Mouse (Mus musculus) CH12.LX (cell line): ENCODE data around the gene Fchsd2. TPM values are rescaled to one million over a fixed set of nuclear protein-coding genes. Genes with fewer than 3 reads are reported as not detected.
A peak's percentile ranks its signal among the peaks of the same experiment; 100 is the strongest.

Source experiments
- DNase-seq: peaks from one replicate; pipeline ENCODE4 v3.0.0-alpha.2; 2013; ENCODE audit errors: extremely low read depth
- H3K27ac ChIP-seq: 2 replicates; pipeline ENCODE4 v1.5.1; 2012; ENCODE audit warnings: low read depth, mild to moderate bottlenecking, control low read depth, moderate library complexity; ENCODE audit not compliant: insufficient read depth
- H3K27me3 ChIP-seq: replicated peaks from 2 replicates; pipeline ENCODE3; 2012; ENCODE audit warnings: inconsistent platforms
- H3K36me3 ChIP-seq, 2 experiments: replicated peaks in 1 of 2; 2 replicates each; pipeline versions ENCODE3 to v1.6.1; 2012; ENCODE audit warnings: inconsistent platforms in 1 of 2, low read length in 1 of 2, mild to moderate bottlenecking in 1 of 2, mixed read lengths in 1 of 2, moderate library complexity in 1 of 2; ENCODE audit not compliant: control insufficient read depth in 1 of 2, insufficient read depth in 1 of 2
- H3K4me1 ChIP-seq, 2 experiments: 2 replicates each; pipeline ENCODE4 v1.6.1; 2012; ENCODE audit warnings: inconsistent platforms in 1 of 2, moderate library complexity in 1 of 2; ENCODE audit not compliant: insufficient read depth in 2 of 2, control insufficient read depth in 1 of 2
- H3K4me2 ChIP-seq: 2 replicates; pipeline ENCODE4 v1.6.1; 2012; ENCODE audit warnings: low read depth, mild to moderate bottlenecking, control low read depth; ENCODE audit not compliant: poor library complexity, insufficient read depth, severe bottlenecking
- H3K4me3 ChIP-seq, 3 experiments: fragments of 150-350 bp in 1 of 3; sonication (generic) in 1 of 3; replicated peaks in 1 of 3; 2 replicates each; pipeline versions ENCODE3 to v1.5.1; 2011 to 2012; ENCODE audit warnings: low read depth in 2 of 3, low read length in 2 of 3, mild to moderate bottlenecking in 2 of 3, moderate library complexity in 2 of 3, control low read depth in 1 of 3, improper control_type of control experiment in 1 of 3, inconsistent platforms in 1 of 3, mixed read lengths in 1 of 3; ENCODE audit not compliant: poor library complexity in 1 of 3
- H3K79me2 ChIP-seq: replicated peaks from 2 replicates; pipeline ENCODE4 v1.6.1; 2012; ENCODE audit warnings: mild to moderate bottlenecking, moderate library complexity; ENCODE audit not compliant: control insufficient read depth, poor library complexity, insufficient read depth, severe bottlenecking; ENCODE audit errors: extremely low read depth
- H3K9ac ChIP-seq: 2 replicates; pipeline ENCODE4 v1.6.1; 2012; ENCODE audit warnings: low read depth, mild to moderate bottlenecking, control low read depth, moderate library complexity; ENCODE audit not compliant: insufficient read depth
- H3K9me3 ChIP-seq: replicated peaks from 2 replicates; pipeline ENCODE3; 2012; ENCODE audit warnings: low read length, inconsistent platforms, mixed read lengths
- CHD2 ChIP-seq: IDR thresholded peaks from 2 replicates; pipeline ENCODE4 v1.6.1; 2011; ENCODE audit warnings: low read length, improper control_type of control experiment
- CTCF ChIP-seq, 2 experiments: IDR thresholded peaks in 1 of 2; conservative IDR thresholded peaks in 1 of 2; 2 replicates each; pipeline ENCODE4 v1.5.1; 2011 to 2012; ENCODE audit warnings: low read depth in 2 of 2, low read length in 2 of 2, improper control_type of control experiment in 1 of 2, inconsistent platforms in 1 of 2, mild to moderate bottlenecking in 1 of 2, moderate library complexity in 1 of 2
- E2F4 ChIP-seq: IDR thresholded peaks from 2 replicates; pipeline ENCODE4 v1.6.1; 2011; ENCODE audit warnings: low read depth, low read length, improper control_type of control experiment; ENCODE audit not compliant: insufficient replicate concordance
- ELF1 ChIP-seq: IDR thresholded peaks from 2 replicates; pipeline ENCODE4 v1.6.1; 2014; ENCODE audit warnings: low read depth, mild to moderate bottlenecking, inconsistent platforms, low read length, improper control_type of control experiment
- EP300 ChIP-seq: IDR thresholded peaks from 2 replicates; pipeline ENCODE4 v1.6.1; 2011; ENCODE audit warnings: low read length, improper control_type of control experiment
- ETS1 ChIP-seq: conservative IDR thresholded peaks from 2 replicates; pipeline ENCODE4 v1.6.1; 2012; ENCODE audit warnings: low read depth, mild to moderate bottlenecking, inconsistent platforms, low read length, improper control_type of control experiment, moderate library complexity
- HCFC1 ChIP-seq: IDR thresholded peaks from 2 replicates; pipeline ENCODE4 v1.6.1; 2012; ENCODE audit warnings: low read depth, mild to moderate bottlenecking, inconsistent platforms, low read length, improper control_type of control experiment
- IRF4 ChIP-seq: IDR thresholded peaks from 2 replicates; pipeline ENCODE4 v1.6.1; 2014; ENCODE audit warnings: low read depth, mild to moderate bottlenecking, inconsistent platforms, low read length, improper control_type of control experiment
- JUND ChIP-seq: conservative IDR thresholded peaks from 2 replicates; pipeline ENCODE4 v1.6.1; 2011; ENCODE audit warnings: low read depth, low read length, improper control_type of control experiment
- KAT2A ChIP-seq: IDR thresholded peaks from 2 replicates; pipeline ENCODE4 v1.6.1; 2012; ENCODE audit warnings: low read length, improper control_type of control experiment, inconsistent platforms; ENCODE audit not compliant: insufficient replicate concordance
- MAFK ChIP-seq: IDR thresholded peaks from 2 replicates; pipeline ENCODE4 v1.6.1; 2011; ENCODE audit warnings: low read length, improper control_type of control experiment; ENCODE audit not compliant: insufficient replicate concordance
- MAX ChIP-seq: IDR thresholded peaks from 2 replicates; pipeline ENCODE4 v1.6.1; 2011; ENCODE audit warnings: low read length, improper control_type of control experiment
- MAZ ChIP-seq: IDR thresholded peaks from 2 replicates; pipeline ENCODE4 v1.6.1; 2012; ENCODE audit warnings: low read depth, mild to moderate bottlenecking, inconsistent platforms, low read length, improper control_type of control experiment, moderate library complexity
- MEF2A ChIP-seq: IDR thresholded peaks from 2 replicates; pipeline ENCODE4 v1.6.1; 2014; ENCODE audit warnings: low read depth, mild to moderate bottlenecking, inconsistent platforms, low read length, improper control_type of control experiment, borderline replicate concordance
- MXI1 ChIP-seq: IDR thresholded peaks from 2 replicates; pipeline ENCODE4 v1.6.1; 2011; ENCODE audit warnings: mild to moderate bottlenecking, low read depth, low read length, improper control_type of control experiment
- MYC ChIP-seq: IDR thresholded peaks from 2 replicates; pipeline ENCODE4 v1.6.1; 2011; ENCODE audit warnings: low read depth, mild to moderate bottlenecking, improper control_type of control experiment, low read length
- POLR2A ChIP-seq: IDR thresholded peaks from 2 replicates; pipeline ENCODE4 v1.6.1; 2011; ENCODE audit warnings: low read depth, mild to moderate bottlenecking, improper control_type of control experiment, low read length
- RCOR1 ChIP-seq: conservative IDR thresholded peaks from 2 replicates; pipeline ENCODE4 v1.6.1; 2012; ENCODE audit warnings: low read depth, mild to moderate bottlenecking, inconsistent platforms, low read length, improper control_type of control experiment
- SIN3A ChIP-seq: IDR thresholded peaks from 2 replicates; pipeline ENCODE4 v1.6.1; 2012; ENCODE audit warnings: low read length, improper control_type of control experiment, inconsistent platforms
- SMC3 ChIP-seq: IDR thresholded peaks from 2 replicates; pipeline ENCODE4 v1.6.1; 2011; ENCODE audit warnings: low read depth, low read length, improper control_type of control experiment
- TBP ChIP-seq: conservative IDR thresholded peaks from 2 replicates; pipeline ENCODE4 v1.6.1; 2011; ENCODE audit warnings: low read depth, low read length, improper control_type of control experiment
- TCF12 ChIP-seq: IDR thresholded peaks from 2 replicates; pipeline ENCODE4 v1.6.1; 2014; ENCODE audit warnings: low read depth, mild to moderate bottlenecking, inconsistent platforms, low read length, improper control_type of control experiment
- USF2 ChIP-seq: conservative IDR thresholded peaks from 2 replicates; pipeline ENCODE4 v1.6.1; 2011; ENCODE audit warnings: low read depth, low read length, improper control_type of control experiment
- ZC3H11A ChIP-seq: IDR thresholded peaks from 2 replicates; pipeline ENCODE4 v1.6.1; 2012; ENCODE audit warnings: low read depth, mild to moderate bottlenecking, inconsistent platforms, low read length, improper control_type of control experiment
- ZMIZ1 ChIP-seq: IDR thresholded peaks from 2 replicates; pipeline ENCODE4 v1.6.1; 2012; ENCODE audit warnings: low read depth, mild to moderate bottlenecking, inconsistent platforms, low read length, improper control_type of control experiment
- dilution Hi-C: fragments of 300-500 bp; cut with MboI; formaldehyde crosslinking; loops from 2 replicates; pipeline ENCODE4 v1.14.3; 2020; ENCODE audit warnings: low sequenced_read_pairs; ENCODE audit not compliant: extremely low pct_unique_long_range_greater_than_20kb, extremely low pct_ligation_motif_present
- in situ Hi-C: fragments of 300-500 bp; cut with MboI; formaldehyde crosslinking; loops from 3 replicates; pipeline ENCODE4 v1.14.3; 2019; ENCODE audit warnings: low sequenced_read_pairs, low pct_ligation_motif_present, low pct_unique_long_range_greater_than_20kb, mixed read lengths
- polyA plus RNA-seq: library from polyadenylated mRNA; unstranded; fragments of >175 nt; gene quantifications from 2 replicates; pipeline ENCODE4 v1.2.1, GENCODE M21; 2012; ENCODE audit warnings: low read depth; ENCODE audit not compliant: insufficient read length
- total RNA-seq, 2 experiments: library from RNA; depleted of rRNA; stranded (reverse); fragments of 300-350 nt in 1 of 2; fragments of >200 nt in 1 of 2; gene quantifications; 2 replicates each; pipeline ENCODE4 v1.2.3; 2012 to 2014

Gene Fchsd2
- total and polyA plus RNA-seq, 3 experiments = 23.8 to 38.2 (median 25.5) TPM

DNA sequence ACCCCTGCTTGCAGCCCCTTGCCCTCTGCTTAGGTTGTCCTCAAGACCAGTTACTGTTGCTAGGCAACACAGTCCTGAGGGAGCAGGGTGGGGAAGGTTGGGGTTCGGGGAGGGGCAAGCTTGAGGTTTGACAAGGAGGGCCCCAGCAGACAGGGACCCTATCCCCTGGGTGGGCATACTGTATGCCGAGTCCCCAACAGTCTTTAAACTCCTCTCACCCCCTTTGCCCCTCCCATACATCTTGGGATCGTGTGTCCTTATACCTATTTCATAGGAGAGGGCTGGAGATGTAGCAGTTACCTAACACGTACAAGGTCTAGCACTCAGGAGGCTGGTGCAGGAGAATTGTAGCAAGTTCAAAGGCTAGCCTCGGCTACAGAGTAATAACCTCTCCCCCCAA is 44.4 kb upstream of the Fchsd2 start:
- dilution Hi-C loops (no loop called here), in situ Hi-C loops (loop anchor here (5.0 to 10.0 kb wide), 2 partner anchors 36 to 53 kb away; partner anchors contain the start of gene P2ry2)
- H3K4me3 ChIP-seq = no peak overlapping the region
- no peaks in the 10 kb centered on the region for H3K36me3 ChIP-seq
- no peaks in the 10 kb centered on the region for H3K27me3 ChIP-seq
- TF ChIP-seq SIN3A (no peak), ZMIZ1 (no peak), EP300 (no peak), ZC3H11A (no peak), CTCF (conservative IDR thresholded peaks at IDR 0.05 in 1 of 2, IDR thresholded peaks at IDR 0.05 in 1 of 2; ENCODE audit: low read depth in 2 of 2, low read length in 2 of 2) (no peak), JUND (no peak), E2F4 (no peak), TCF12 (no peak), RCOR1 (no peak), TBP (no peak), MAX (no peak), HCFC1 (no peak)
- no peak overlapping the region for H3K9ac ChIP-seq
- no peak overlapping the region for H3K27ac ChIP-seq
- H3K4me1 ChIP-seq = peaks cover 20 to 37% of the 10 kb centered on the region in 2 experiments
- no peak for DNase-seq
- H3K4me2 ChIP-seq = no peak overlapping the region
- no peaks in the 10 kb centered on the region for H3K9me3 ChIP-seq
- no peaks in the 10 kb centered on the region for H3K79me2 ChIP-seq

DNA sequence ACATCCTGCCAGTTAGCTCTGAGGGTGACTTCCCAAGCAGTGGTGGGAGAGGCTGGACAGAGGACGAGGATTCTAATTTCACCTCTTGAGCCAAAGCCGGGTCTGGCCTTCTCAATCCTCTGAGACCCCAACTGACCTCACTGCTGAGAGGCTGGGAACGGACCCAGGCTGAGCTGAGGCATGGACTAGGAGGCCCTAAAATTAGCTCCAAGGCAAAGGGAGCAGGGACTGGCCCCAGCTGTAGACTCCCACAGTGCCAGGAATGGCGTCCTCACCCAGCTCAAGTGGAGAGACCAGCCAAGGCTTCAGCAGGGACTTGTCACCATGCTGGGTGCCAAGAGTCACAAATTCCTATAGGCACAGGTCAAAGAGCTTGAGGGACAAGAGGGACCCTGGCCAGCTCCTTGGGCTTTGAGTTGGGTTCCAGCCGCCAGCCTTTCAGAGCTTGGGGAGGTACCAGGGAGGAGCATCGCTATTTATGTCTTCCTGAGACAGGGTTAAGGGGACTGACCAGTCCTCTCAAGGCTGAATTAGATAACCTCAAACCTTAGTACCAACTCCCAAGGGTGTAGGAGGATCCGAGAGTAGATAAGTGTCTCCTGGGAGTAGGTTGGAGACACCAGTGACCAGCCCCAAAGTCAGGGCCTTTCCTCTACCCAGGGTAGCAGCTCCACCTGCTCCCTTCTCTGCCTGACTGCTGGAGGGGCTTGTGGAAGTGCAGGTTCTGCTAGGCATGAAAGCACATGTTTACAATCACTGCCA is 43.2 kb upstream of the Fchsd2 start:
- Histone ChIP-seq H3K4me2 (no peak overlapping the region), H3K36me3 (no peaks in the 10 kb centered on the region), H3K4me1 (peaks cover 20 to 39% of the 10 kb centered on the region in 2 experiments), H3K4me3 (no peak overlapping the region), H3K9ac (no peak overlapping the region), H3K27ac (no peak overlapping the region), H3K9me3 (peaks cover 5% of the 10 kb centered on the region), H3K79me2 (no peaks in the 10 kb centered on the region), H3K27me3 (no peaks in the 10 kb centered on the region)
- in situ Hi-C loops (loop anchor here (5.0 to 10.0 kb wide), 2 partner anchors 37 to 55 kb away; partner anchors contain the start of gene P2ry2), dilution Hi-C loops (no loop called here)
- peak; percentile 49 for DNase-seq
- no peak for TF ChIP-seq SIN3A
- 0 out of 2 replicates have a peak, but pooled peaks have one; percentile 34 for TF ChIP-seq EP300
- TF ChIP-seq MYC = 0 out of 2 replicates have a peak, but pooled peaks have one; percentile 18
- TF ChIP-seq TCF12 = peak; percentile 40; the same call in 1 of the 2 replicates
- TF ChIP-seq MXI1 = no peak
- TF ChIP-seq KAT2A = peak; percentile 66; the same call in 1 of the 2 replicates
- TF ChIP-seq SMC3 = peak; percentile 20; the same call in 1 of the 2 replicates
- TF ChIP-seq MEF2A = peak; percentile 52
- TF ChIP-seq MAZ = 0 out of 2 replicates have a peak, but pooled peaks have one; percentile 23
- TF ChIP-seq JUND = no peak
- peak; percentile 70 for TF ChIP-seq IRF4
- no peak for TF ChIP-seq TBP
- TF ChIP-seq POLR2A = no peak
- no peak for TF ChIP-seq USF2
- TF ChIP-seq ELF1 = 0 out of 2 replicates have a peak, but pooled peaks have one; percentile 21
- TF ChIP-seq CHD2 = 0 out of 2 replicates have a peak, but pooled peaks have one; percentile 16
- peak; percentile 49; the same call in 1 of the 2 replicates for TF ChIP-seq ETS1
- TF ChIP-seq MAFK = 0 out of 2 replicates have a peak, but pooled peaks have one; percentile 11
